Mouse (Mus musculus) hindlimb bud, embryonic 11.5 days (tissue): ENCODE measurements at regions not wholly inside any gene's neighbourhood (a gene's known extent, or its start where the extent isn't known, plus 50 kb on each side); places are given as distances from the start of the nearest gene placed in this dataset.
"Not testable (repeated sequence)": the region's sequence is repeated elsewhere in the genome, so short reads cannot be mapped to it uniquely, and the experiment has no call there.

Experiments used
- DNase-seq: peaks from one replicate; pipeline ENCODE4 v3.0.0-alpha.2; 2012; ENCODE audit warnings: low read depth, low spot score; ENCODE audit errors: extremely low spot score

- no peak for DNase-seq
Measured at GRCm38 (mm10) chr13:26865930-26866555, 96.1 kb upstream of the Hdgfl1 start.

DNA sequence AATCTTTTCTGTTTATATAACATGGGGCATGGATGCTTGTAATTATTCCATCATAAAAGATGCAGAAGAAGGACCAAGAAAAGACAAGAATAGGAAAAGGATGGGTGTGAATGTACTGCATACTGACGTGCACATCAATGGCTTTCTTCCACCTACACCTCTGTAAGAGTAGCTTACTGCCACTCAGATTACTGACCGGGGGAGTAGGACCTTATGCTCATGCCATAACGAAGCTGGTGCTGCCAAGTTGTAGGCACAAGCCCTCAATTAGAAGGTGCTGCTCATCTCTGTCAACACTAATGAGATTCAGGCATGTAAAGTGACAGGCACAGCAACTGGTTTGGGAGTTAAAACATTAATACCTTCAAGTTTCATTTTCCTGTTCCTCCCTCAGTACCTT, 97.8 kb upstream of the Hdgfl1 start:
- no peak for DNase-seq

- DNase-seq, result no peak
Measured at GRCm38 (mm10) chr13:26916477-26916876, 140.9 kb upstream of the Prl start.

- DNase-seq, result peak; percentile 44
Measured at GRCm38 (mm10) chr13:26932695-26933438, 124.5 kb upstream of the Prl start.

GRCm38 (mm10) chr13:26933838-26934237, 123.5 kb upstream of the Prl start:
- no peak for DNase-seq

DNA sequence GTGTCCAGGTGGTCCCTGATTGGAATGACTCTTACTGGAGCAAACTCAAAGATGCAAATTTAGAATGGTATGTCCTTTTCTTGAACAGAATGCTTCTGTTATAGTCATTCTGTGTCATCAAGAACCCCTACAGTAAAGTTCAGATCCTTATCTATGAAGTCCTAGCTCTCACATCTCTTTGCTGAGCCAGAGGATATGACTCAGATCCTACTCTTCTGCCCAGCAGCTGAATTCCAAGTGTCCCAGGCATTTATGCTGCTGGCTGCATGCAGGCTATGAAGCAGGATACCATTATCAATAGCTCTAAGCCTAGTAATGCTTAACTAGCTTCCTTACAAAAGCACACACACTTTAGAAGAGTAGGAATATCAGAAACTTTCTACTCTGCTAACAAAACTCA, 116.9 kb upstream of the Prl start:
- no peak for DNase-seq

- no peak for DNase-seq
Measured at GRCm38 (mm10) chr13:26944487-26944886, 112.9 kb upstream of the Prl start.

GRCm38 (mm10) chr13:26951461-26951860, 105.9 kb upstream of the Prl start:
- DNase-seq, result no peak

- DNase-seq, result no peak
Measured at GRCm38 (mm10) chr13:26953834-26954233, 103.5 kb upstream of the Prl start.

GRCm38 (mm10) chr13:26959534-26960100, 97.8 kb upstream of the Prl start:
- no peak for DNase-seq

- DNase-seq, result not testable (repeated sequence)
Measured at GRCm38 (mm10) chr13:26960531-26960930, 96.8 kb upstream of the Prl start.

DNA sequence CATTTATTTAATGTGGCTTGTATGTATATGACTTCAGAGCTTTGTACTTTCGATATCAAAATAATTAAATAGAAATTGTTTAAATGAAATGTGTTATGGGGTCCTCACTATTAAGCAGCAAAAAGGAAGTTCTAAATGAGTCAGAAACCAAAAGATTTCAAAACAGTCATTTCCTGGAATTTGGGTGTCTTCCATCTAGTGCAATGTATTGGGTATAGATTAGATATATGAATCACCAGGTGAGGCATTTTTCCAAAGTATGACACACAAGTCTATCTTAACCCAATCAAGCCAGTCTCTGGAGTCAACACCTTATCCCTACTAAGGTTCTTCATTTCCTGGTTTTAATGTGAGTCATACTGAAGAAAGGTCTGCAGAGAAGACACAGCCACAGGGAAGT, 81.3 kb upstream of the Prl start:
- DNase-seq, result no peak

DNA sequence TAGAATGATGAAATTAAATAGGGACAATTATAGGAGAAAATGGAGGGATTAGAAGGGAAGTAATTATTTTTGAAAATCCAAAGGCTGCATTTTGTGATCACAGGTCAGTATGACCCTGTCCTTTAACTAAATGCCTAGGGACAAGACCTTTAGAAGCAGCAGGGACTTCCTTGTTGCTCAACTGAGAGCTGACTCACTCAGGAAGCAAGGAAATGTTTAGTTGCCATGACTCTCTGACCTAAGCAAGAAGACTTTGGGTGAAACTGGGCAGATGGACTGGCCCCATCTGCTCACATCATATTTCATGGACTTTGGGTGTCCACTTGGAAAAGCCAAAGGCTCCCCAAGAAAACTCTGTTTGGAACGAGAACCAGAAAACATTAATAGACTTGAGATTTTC, 76.9 kb upstream of the Prl start:
- no peak for DNase-seq
